Mouse (Mus musculus): ENCODE results near the gene Six3. TPM values are rescaled to one million over a fixed set of nuclear protein-coding genes. Genes with fewer than 3 reads are reported as not detected.
A peak's percentile ranks its signal among the peaks of the same experiment; 100 is the strongest.

Six3 gene
- polyA plus RNA-seq, 1 experiment from 2014 or later = not detected

- no peak for ATAC-seq (replicated peaks; ENCODE audit: extremely low read depth, insufficient read depth, low FRiP score)
- no peak overlapping the region for H3K9ac ChIP-seq (ENCODE audit: low read length)
- H3K4me3 ChIP-seq (ENCODE audit: low read length) = no peak overlapping the region
- no peaks in the 10 kb centered on the region for H3K9me3 ChIP-seq (replicated peaks; ENCODE audit: control insufficient read depth, low read length)
- 39% methylated on average over 22 of the region's 22 CpGs for WGBS
- H3K27me3 ChIP-seq (ENCODE audit: control insufficient read depth, insufficient read depth, low read length) = peaks cover 84% of the 10 kb centered on the region
- H3K4me1 ChIP-seq (ENCODE audit: control insufficient read depth, insufficient read depth, low read length) = no peaks in the 10 kb centered on the region
- no peak overlapping the region for H3K27ac ChIP-seq (ENCODE audit: low read length)
- no peaks in the 10 kb centered on the region for H3K36me3 ChIP-seq (ENCODE audit: control insufficient read depth, insufficient read depth)
- H3K4me2 ChIP-seq (ENCODE audit: low read depth, low read length) = no peak overlapping the region
Observed at GRCm38 (mm10) chr17:85630296-85631050, 17.1 kb downstream of the Six3 start.

- H3K4me2 ChIP-seq (ENCODE audit: low read depth, low read length) = no peak overlapping the region
- H3K36me3 ChIP-seq (ENCODE audit: control insufficient read depth, insufficient read depth) = no peaks in the 10 kb centered on the region
- H3K27ac ChIP-seq (ENCODE audit: low read length) = no peak overlapping the region
- 64% methylated on average over 5 of the region's 5 CpGs for WGBS
- no peaks in the 10 kb centered on the region for H3K9me3 ChIP-seq (replicated peaks; ENCODE audit: control insufficient read depth, low read length)
- H3K4me3 ChIP-seq (ENCODE audit: low read length) = no peak overlapping the region
- H3K4me1 ChIP-seq (ENCODE audit: control insufficient read depth, insufficient read depth, low read length) = no peaks in the 10 kb centered on the region
- H3K9ac ChIP-seq (ENCODE audit: low read length) = no peak overlapping the region
- peaks cover 78% of the 10 kb centered on the region for H3K27me3 ChIP-seq (ENCODE audit: control insufficient read depth, insufficient read depth, low read length)
- ATAC-seq (replicated peaks; ENCODE audit: extremely low read depth, insufficient read depth, low FRiP score) = no peak
Observed at GRCm38 (mm10) chr17:85631106-85631505, 17.7 kb downstream of the Six3 start.

DNA sequence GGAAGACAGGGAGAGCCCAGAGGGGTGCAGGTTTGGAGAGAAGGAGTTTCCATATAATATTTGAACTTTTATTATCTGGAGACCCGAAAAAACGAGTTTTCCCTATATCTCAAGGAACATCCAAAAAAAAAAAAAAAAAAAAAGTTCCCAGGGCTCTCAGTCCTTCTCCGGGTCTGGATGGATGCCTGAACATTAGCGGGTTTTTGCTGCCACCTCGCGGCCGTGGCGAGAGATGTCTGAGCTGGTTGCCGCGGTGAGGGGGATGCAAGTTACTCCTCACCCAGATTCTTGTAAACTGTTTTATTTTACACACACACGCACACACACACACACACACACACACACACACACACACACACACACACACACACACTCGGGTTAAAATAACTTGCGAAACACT lies 20.2 kb downstream of the Six3 start:
- no peak for ATAC-seq (replicated peaks; ENCODE audit: extremely low read depth, insufficient read depth, low FRiP score)
- H3K36me3 ChIP-seq (ENCODE audit: control insufficient read depth, insufficient read depth) = no peaks in the 10 kb centered on the region
- H3K9me3 ChIP-seq (replicated peaks; ENCODE audit: control insufficient read depth, low read length) = no peaks in the 10 kb centered on the region
- H3K4me1 ChIP-seq (ENCODE audit: control insufficient read depth, insufficient read depth, low read length) = no peaks in the 10 kb centered on the region
- peaks cover 64% of the 10 kb centered on the region for H3K27me3 ChIP-seq (ENCODE audit: control insufficient read depth, insufficient read depth, low read length)
- H3K27ac ChIP-seq (ENCODE audit: low read length) = no peak overlapping the region
- under 1% methylated on average over 13 of the region's 13 CpGs for WGBS
- H3K4me2 ChIP-seq (ENCODE audit: low read depth, low read length) = no peak overlapping the region
- no peak overlapping the region for H3K9ac ChIP-seq (ENCODE audit: low read length)
- H3K4me3 ChIP-seq (ENCODE audit: low read length) = no peak overlapping the region

DNA sequence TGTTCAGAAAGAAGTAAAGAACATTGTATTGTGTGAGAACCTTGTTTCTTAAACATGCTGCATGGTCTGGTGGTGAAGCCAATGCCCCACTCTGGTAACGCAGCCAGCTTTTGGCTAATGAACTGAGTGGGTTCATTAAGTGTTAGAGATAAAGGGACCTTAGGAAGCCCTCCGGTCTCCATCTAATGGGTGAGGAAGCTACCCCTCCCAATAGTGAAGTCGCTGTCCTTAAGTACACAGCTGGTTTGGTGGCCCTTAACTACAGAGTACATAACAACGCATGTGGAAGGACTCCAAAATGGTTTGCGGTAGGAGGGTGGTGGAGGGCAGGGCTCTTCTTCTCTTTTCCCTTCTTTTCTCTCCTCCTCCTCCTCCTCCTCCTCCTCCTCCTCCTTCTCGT lies 24.5 kb downstream of the Six3 start:
- Histone ChIP-seq H3K9me3 (replicated peaks; ENCODE audit: control insufficient read depth, low read length) (no peaks in the 10 kb centered on the region), H3K36me3 (ENCODE audit: control insufficient read depth, insufficient read depth) (no peaks in the 10 kb centered on the region), H3K4me2 (ENCODE audit: low read depth, low read length) (no peak overlapping the region), H3K4me1 (ENCODE audit: control insufficient read depth, insufficient read depth, low read length) (no peaks in the 10 kb centered on the region), H3K27ac (ENCODE audit: low read length) (no peak overlapping the region), H3K9ac (ENCODE audit: low read length) (no peak overlapping the region), H3K4me3 (ENCODE audit: low read length) (no peak overlapping the region), H3K27me3 (ENCODE audit: control insufficient read depth, insufficient read depth, low read length) (peaks cover 42% of the 10 kb centered on the region)
- ATAC-seq (replicated peaks; ENCODE audit: extremely low read depth, insufficient read depth, low FRiP score) = no peak
- 42% methylated on average over 6 of the region's 6 CpGs for WGBS

GRCm38 (mm10) chr17:85645312-85645711 lies 31.9 kb downstream of the Six3 start:
- no peak for ATAC-seq (replicated peaks; ENCODE audit: extremely low read depth, insufficient read depth, low FRiP score)
- no peaks in the 10 kb centered on the region for H3K36me3 ChIP-seq (ENCODE audit: control insufficient read depth, insufficient read depth)
- WGBS = 15% methylated on average over 10 of the region's 12 CpGs
- 0 out of 2 replicates have a peak, but pooled peaks cover 6% of the 10 kb centered on the region for H3K4me1 ChIP-seq (ENCODE audit: control insufficient read depth, insufficient read depth, low read length)
- H3K9ac ChIP-seq (ENCODE audit: low read length) = no peak overlapping the region
- no peak overlapping the region for H3K27ac ChIP-seq (ENCODE audit: low read length)
- H3K27me3 ChIP-seq (ENCODE audit: control insufficient read depth, insufficient read depth, low read length) = peaks cover 64% of the 10 kb centered on the region
- peak overlapping the region; percentile 44 for H3K4me3 ChIP-seq (ENCODE audit: low read length)
- peak overlapping the region; percentile 68 for H3K4me2 ChIP-seq (ENCODE audit: low read depth, low read length)
- H3K9me3 ChIP-seq (replicated peaks; ENCODE audit: control insufficient read depth, low read length) = peaks cover 2% of the 10 kb centered on the region; the same call in 1 of the 2 replicates

- Histone ChIP-seq H3K4me1 (ENCODE audit: control insufficient read depth, insufficient read depth, low read length) (0 out of 2 replicates have a peak, but pooled peaks cover 6% of the 10 kb centered on the region), H3K9ac (ENCODE audit: low read length) (no peak overlapping the region), H3K9me3 (replicated peaks; ENCODE audit: control insufficient read depth, low read length) (peaks cover 2% of the 10 kb centered on the region; the same call in 1 of the 2 replicates), H3K4me3 (ENCODE audit: low read length) (peak overlapping the region; percentile 44), H3K4me2 (ENCODE audit: low read depth, low read length) (peak overlapping the region; percentile 68), H3K27ac (ENCODE audit: low read length) (no peak overlapping the region), H3K36me3 (ENCODE audit: control insufficient read depth, insufficient read depth) (no peaks in the 10 kb centered on the region), H3K27me3 (ENCODE audit: control insufficient read depth, insufficient read depth, low read length) (peaks cover 61% of the 10 kb centered on the region)
- 3% methylated on average over 36 of the region's 36 CpGs for WGBS
- 0 out of 2 replicates have a peak, but pooled peaks have one; percentile 14 for ATAC-seq (replicated peaks; ENCODE audit: extremely low read depth, insufficient read depth, low FRiP score)
Observed at GRCm38 (mm10) chr17:85645718-85646665, 32.6 kb downstream of the Six3 start.

- 52% methylated on average over 1 of the region's 1 CpGs for WGBS
- peaks cover 25% of the 10 kb centered on the region for H3K27me3 ChIP-seq (ENCODE audit: control insufficient read depth, insufficient read depth, low read length)
- no peak for ATAC-seq (replicated peaks; ENCODE audit: extremely low read depth, insufficient read depth, low FRiP score)
Observed at GRCm38 (mm10) chr17:85660016-85660415, 46.6 kb downstream of the Six3 start.

GRCm38 (mm10) chr17:85661521-85661920 lies 48.1 kb downstream of the Six3 start:
- 58% methylated on average over 5 of the region's 5 CpGs for WGBS
- Histone ChIP-seq H3K4me3 (ENCODE audit: low read length) (no peak overlapping the region), H3K27ac (ENCODE audit: low read length) (no peak overlapping the region), H3K9ac (ENCODE audit: low read length) (no peak overlapping the region), H3K27me3 (ENCODE audit: control insufficient read depth, insufficient read depth, low read length) (peaks cover 32% of the 10 kb centered on the region), H3K4me1 (ENCODE audit: control insufficient read depth, insufficient read depth, low read length) (no peaks in the 10 kb centered on the region), H3K36me3 (ENCODE audit: control insufficient read depth, insufficient read depth) (no peaks in the 10 kb centered on the region), H3K9me3 (replicated peaks; ENCODE audit: control insufficient read depth, low read length) (no peaks in the 10 kb centered on the region), H3K4me2 (ENCODE audit: low read depth, low read length) (no peak overlapping the region)
- ATAC-seq (replicated peaks; ENCODE audit: extremely low read depth, insufficient read depth, low FRiP score) = no peak

More at GRCm38 (mm10) chr17:85660016-85660415, 46.6 kb downstream of the Six3 start:
- Histone ChIP-seq H3K9ac (ENCODE audit: low read length) (no peak overlapping the region), H3K4me3 (ENCODE audit: low read length) (no peak overlapping the region), H3K36me3 (ENCODE audit: control insufficient read depth, insufficient read depth) (no peaks in the 10 kb centered on the region), H3K4me1 (ENCODE audit: control insufficient read depth, insufficient read depth, low read length) (no peaks in the 10 kb centered on the region), H3K9me3 (replicated peaks; ENCODE audit: control insufficient read depth, low read length) (no peaks in the 10 kb centered on the region), H3K4me2 (ENCODE audit: low read depth, low read length) (no peak overlapping the region), H3K27ac (ENCODE audit: low read length) (no peak overlapping the region)
